Mouse (Mus musculus) adrenal gland, adult 18-20 months (tissue): ENCODE data around the gene Inca1. TPM values are rescaled to one million over a fixed set of nuclear protein-coding genes. Genes with fewer than 3 reads are reported as not detected.
A peak's percentile ranks its signal among the peaks of the same experiment; 100 is the strongest.

ENCODE experiments used
- DNase-seq, 2 experiments: peaks; one replicate each; pipeline ENCODE4 v3.0.0; 2021 to 2022; ENCODE audit warnings: low spot score in 2 of 2
- total RNA-seq, 2 experiments: library from RNA; stranded (reverse); gene quantifications; 1 replicate in 1 of 2; 2 replicates in 1 of 2; pipeline ENCODE4 v1.2.3; 2021

Gene Inca1
- total RNA-seq, 2 experiments from 2014 or later = 6.8 to 14.0 TPM

DNA sequence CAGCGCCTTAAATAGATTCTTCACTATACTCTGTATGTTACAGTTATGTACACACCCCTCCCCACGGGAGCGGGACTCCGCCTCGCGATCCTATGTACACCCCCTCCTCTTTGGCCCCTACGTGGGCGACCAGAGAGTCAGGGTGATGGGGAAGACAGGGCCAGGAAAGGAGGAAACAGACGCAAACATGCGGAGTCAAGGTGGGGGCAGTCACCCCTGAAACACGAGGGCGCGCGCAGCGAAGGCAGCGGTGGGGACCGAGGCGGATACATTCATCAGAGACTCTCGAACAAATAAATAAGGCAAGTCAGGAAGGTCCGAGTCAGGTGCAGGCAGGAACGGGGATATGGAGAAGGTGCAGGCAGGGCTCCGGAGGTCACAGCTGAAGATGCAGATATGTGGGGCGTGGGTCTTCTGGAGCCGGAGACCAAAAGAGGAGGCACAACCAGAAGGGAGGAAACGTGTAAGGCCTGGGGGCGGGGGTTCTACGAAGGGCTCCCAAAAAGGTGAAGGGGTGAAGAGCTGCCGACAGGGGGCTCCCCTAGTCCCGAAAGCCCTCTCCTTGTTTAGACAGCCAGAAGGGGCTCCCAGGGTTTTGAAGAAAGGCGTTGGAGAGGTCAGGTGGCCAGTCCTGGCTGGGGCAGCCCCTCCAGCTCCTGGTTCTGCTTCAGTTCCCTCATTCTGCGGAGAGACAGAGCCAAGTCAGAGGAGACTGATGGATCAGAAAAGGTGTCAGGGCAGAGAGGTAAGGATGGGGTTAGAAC lies 30.2 kb downstream of the Inca1 start:
- peak; percentile 72 to 76 for DNase-seq

- peak; percentile 87 to 92 for DNase-seq
Measured at GRCm38 (mm10) chr11:70668771-70669505, 31.0 kb downstream of the Inca1 start, which contains the start of gene Spag7. Spag7 (minus strand) TSS chr11:70669416.

- DNase-seq = peak in 1 of 2 experiments; percentile 57
Measured at GRCm38 (mm10) chr11:70668335-70668770, 31.6 kb downstream of the Inca1 start.

DNA sequence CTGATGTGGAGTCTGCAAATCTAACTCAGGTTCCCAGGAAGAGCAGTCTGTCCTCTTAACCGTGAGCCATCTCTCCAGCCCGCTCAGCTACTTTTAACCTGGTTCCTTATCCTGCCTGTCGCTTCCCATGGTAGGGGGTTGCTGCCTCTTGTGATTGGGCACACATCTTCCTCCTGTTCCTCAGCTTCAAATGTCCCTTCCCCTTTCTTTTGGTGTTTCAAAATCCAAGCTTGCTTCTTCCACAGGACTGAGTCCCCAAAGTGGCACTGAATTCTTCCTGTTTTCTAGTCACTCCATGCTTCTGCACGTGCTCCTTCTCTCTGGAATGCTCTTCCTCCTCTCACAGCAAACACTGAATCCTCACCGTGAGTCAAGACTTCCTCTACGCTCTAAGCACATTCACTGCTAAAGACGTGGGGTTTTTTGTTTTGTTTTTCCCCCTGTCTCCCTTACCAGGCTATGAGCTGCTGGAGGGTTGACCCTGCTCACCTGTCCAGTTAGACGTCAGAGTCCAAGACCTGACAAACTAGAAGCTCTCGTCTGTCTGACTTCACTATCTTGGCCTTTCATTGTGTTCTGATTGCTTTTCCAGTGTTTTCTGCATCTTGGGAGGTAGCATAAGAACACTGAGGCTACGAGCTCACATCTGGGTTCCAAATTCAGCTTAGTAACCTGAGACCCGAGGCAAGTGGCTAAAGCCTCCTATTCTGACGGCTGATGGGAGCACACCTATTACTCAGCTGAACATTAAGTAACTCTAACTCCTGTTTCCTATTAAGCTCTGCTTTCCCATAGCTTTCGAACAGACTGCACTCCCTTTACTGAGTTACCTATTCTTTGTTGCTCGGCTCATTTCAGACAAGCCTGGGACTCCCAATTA lies 32.4 kb downstream of the Inca1 start:
- no peak for DNase-seq

DNA sequence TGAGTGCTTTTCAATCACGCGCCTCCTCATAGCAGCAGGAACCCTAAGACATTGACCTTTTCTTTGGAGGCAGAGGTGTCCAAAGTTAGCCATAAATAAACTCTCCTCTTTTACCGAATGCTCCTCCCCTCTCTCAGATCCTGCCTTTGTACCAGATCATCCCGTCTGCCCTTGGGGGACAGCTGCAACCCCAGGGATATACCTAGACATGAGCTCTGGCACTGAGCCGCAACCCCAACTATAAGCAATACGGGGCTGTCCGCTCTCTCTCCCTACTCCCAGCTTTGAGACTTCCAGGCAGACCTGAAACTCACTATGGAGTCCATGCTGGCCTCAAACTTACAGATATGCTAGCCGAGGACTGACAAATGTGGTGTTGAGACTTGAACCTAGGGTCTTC lies 33.3 kb downstream of the Inca1 start:
- no peak for DNase-seq

DNA sequence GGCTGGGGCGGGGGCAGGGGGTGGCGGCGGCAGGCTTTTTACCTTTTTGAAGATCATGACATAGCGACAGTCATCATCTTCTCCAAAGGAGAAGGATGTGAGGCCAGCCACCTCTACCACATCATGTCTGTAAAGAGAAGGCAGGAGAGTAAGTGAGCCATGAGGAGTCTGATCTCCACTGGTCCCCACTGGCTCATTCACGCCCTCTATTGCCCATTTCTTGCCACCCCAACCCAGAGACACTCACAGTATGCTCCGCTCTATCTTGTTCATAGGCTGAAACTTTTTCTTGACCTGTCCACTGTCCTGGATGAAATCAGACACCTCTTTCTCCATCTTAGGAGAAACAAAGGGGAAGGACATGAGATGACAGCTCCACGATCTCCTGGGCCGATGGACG lies 35.2 kb downstream of the Inca1 start:
- DNase-seq = no peak

DNA sequence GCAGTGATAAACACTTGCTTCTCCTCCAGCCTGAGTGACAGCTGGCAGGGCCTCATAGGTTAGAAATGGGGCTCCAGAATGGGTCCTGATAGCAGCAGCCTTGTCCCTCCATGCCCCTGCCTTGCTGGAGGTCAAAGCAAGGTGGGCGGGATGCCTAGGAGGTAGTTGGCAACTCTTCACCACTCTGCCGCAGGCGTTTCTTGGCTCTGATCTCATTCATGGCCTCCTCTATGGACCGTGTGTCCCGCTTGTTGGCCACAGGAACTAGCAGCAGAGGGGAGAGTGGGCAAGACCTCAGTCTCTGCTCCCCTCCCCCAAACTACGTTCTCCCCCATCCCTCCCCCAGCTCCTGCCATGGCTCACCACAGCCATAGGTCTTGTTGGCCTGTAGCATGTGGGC lies 36.0 kb downstream of the Inca1 start:
- no peak for DNase-seq

DNA sequence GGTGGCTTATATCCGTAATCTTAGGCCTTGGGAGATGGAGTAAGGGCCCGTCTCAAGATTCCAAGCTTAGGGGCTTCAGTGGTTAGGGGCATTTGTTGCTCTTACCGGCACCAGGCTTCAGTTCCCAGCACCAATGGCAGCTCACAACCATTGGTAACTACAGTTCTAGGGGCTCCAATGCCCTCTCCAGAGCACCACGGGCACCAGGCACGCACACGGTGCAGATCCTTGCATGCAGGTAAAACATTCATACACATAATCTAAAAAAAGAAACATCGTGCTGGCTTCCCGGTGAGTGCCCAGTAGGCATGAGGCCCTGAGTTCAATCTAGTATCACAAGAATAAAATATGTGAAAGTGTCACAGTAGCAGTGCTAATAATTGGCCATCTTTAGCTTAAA lies 36.9 kb downstream of the Inca1 start:
- no peak for DNase-seq

DNA sequence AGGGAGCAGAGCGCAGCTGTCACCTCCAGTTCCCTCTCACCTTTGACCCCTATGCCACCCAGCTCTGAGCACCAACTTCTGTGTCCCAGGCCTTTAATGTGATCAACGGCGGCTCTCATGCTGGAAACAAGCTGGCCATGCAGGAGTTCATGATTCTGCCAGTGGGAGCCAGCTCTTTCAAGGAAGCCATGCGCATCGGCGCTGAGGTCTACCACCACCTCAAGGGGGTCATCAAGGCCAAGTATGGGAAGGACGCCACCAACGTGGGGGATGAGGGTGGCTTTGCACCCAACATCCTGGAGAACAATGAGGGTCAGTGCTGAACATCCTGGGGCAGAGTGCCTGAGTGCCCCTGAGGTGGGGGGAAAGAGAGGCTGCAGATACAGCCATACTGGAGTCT lies 39.4 kb downstream of the Inca1 start:
- no peak for DNase-seq

DNA sequence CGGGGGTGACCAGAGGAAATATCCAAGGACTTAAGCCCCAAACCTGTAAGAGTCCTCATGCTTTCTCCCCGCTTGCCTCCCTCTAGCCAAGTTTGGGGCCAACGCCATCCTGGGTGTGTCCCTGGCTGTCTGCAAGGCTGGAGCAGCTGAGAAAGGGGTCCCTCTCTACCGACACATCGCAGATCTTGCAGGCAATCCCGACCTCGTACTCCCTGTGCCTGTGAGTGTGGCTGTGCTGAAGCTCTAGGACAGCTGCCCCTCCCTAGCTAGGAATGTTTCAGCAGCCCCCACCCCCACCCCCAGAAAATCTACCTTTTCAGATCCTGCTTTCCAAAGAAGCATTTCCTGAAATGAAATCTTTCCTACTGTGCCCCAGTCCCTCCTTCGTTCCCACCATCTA lies 41.0 kb downstream of the Inca1 start:
- DNase-seq = no peak

DNA sequence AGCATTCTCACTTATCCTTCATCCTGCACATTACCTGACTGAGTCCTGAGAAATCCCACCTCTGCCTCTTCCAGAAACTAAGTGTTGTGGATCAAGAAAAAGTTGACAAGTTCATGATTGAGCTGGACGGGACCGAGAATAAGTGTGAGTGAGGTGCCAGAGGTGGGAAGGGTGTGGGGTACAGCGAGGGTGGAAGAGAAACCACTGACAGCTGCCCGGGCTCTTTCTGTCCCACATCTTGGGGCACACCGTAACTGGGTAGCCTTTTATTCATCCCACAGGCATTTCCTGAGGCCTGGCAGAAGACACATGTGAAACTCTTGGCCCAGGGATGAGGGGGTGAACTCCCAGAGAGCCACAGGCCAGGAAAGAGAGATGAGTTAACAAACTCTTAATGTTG lies 41.4 kb downstream of the Inca1 start:
- no peak for DNase-seq

DNA sequence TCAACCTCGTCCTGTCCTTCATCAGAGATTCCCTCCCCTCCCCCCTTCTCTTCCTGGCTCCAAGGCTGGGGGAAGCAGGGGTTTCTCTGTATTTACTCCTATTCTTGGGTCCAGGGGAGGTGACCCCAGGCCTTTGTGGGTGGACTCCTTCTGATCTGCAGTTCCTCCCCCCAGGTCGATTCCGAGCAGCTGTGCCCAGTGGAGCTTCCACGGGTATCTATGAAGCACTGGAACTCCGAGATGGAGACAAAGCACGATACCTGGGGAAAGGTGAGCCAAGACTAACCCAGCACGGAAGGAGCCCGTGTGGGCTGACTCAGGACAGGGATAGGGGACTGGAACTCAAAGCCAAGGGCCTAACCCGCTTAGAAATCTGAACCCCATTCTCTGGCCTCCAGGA lies 42.0 kb downstream of the Inca1 start:
- no peak for DNase-seq

- no peak for DNase-seq
Measured at GRCm38 (mm10) chr11:70657573-70657972, 42.4 kb downstream of the Inca1 start.

- DNase-seq = no peak
Measured at GRCm38 (mm10) chr11:70656964-70657363, 43.0 kb downstream of the Inca1 start, which contains the start of gene Eno3. Eno3 (plus strand) TSS chr11:70657202.

DNA sequence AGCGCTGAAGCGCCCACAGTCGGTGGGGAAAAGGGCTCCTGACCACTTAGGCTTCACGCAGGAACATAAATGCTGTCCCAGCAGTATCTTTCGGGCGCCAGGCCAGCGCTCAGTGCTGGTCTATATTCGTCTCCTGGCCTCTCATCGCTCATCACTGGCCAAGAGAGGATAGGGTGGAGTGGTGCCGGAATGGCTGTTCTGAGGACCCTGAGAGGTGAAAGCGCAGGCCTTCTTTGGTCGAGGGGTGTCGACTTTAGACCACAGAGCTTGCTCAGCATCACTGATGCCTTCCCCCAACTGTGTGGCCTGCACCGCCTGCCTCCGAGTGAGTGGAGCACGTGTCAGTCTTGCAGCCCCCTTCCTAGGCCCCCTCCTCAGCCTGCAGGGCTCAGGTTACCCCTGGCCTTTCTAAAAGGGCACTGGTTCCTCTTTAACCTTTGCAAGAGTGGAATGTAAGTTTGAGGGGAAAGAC lies 43.5 kb downstream of the Inca1 start:
- no peak for DNase-seq

DNA sequence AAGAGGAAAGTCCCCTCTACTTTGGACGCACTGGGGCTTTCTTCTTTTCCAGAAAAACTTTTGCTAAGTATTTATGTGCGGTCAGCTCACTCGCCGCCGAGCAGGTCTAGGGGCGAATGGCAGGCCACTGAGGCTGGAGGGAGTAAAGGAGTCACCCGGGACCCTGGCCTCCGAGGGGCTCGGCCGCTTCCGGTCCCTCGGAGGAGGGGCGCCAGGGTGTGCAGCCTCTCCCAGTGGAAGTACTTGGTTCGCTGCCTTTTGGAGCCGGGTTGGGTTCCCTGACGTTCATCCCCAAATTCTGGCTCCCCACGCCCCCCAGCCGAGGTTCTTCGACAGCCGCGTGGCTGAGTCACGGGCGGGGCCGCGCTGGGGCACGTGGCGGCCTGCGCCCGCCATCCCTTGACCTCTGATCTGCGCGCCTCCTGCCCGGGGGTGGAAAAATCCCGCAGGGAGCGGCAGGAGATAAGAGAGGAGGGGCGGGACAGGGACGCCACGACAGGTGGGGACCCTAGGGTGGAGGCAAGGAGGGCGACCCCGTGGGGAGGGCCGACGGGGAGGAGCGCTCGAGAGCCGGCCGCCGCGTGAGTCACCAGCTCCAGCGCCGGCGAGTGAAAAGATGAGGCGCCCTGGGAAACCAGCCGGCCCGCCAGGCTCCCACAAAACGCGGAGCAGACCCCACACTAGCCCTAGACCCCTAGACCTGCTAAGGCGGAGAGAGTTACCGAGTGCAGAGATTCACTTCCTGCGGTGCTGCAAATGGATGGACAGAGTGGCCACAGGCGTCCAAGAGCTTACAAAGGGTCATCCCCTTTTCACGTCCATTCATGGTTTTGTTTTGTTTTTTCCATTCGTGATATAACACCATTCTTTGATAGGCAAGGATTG lies 44.1 kb downstream of the Inca1 start:
- peak; percentile 72 to 77 for DNase-seq

DNA sequence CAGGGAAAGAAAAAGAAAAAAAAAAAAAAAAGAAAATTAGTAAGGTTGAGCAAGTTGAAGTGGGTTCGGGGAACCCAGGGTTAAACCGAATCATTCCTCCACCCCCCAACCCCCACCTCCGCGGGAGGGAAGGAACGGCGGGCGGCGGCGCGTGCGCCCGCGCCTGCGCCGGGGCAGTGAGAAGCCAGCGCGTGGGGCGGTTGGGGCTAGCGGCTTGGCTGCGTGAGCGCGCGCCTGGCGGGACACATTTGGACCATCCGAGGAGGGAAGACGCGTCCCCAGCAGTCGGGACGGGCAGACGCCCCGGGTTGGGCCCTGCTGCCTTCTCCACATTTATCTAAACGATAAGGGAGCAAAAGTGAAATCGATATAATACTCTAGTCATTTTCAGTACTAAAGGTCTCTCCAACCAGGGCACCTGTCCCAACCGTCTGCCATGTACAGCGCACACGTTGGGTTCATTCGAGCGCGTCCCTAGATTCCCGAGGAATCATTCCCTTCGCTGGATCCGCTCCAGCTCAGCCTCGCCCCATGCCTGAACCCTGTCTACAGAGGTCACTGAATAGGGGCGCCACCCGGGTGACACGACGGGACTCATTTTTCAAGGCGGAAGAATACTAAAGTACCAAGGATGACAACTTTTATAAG lies 44.9 kb downstream of the Inca1 start:
- peak; percentile 80 to 85 for DNase-seq

DNA sequence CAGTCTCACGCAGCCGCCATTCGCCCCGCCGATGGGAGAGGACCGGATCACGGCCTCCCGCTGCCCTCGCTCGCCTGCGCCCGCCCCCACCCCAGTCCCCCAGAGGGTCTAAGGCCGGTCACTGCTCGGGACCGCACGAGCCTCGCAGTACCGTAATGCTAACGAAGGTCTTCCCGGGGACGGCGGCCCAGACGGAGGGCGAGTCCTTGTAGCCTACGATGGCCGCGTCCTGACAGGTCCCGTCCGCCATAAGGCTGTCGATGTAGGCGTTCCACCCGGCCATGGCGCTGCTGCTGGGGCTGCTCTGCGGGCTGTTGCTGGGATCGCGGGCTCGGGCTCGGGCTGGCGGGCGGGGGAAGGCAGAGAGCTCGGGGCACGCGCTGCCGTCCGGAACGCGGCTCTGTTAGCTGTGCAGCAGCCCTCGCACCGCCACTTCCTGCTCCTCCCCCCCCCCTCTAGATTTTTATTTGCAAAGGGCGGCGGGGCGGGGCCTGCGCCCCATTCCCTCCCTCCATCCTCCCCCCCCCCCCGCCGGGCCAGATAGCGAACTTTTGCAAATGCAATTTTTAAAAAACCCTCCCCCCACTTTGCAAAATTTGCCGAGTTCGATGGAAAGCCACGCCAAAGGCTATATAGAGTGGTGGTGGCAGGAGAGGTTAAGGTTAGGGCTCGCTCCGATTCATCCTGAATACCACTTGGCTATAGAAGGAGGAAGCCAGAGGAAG lies 45.6 kb downstream of the Inca1 start, which contains the start of gene Pfn1:
Pfn1 (minus strand) TSS at position 447 of the 725 bp plus-strand sequence.
- DNase-seq = peak; percentile 74 to 77
